Mouse (Mus musculus): Measurements from ENCODE around the gene Nisch. TPM values are rescaled to one million over a fixed set of nuclear protein-coding genes. Genes with fewer than 3 reads are reported as not detected.

Gene Nisch
- polyA plus RNA-seq, 1 experiment: 160 TPM

- TF ChIP-seq CEBPB (IDR thresholded peaks at IDR 0.05; ENCODE audit: low read depth) (no peak), MYOD1 (IDR thresholded peaks at IDR 0.05; ENCODE audit: control insufficient read depth, insufficient read length, low read depth) (no peak), CTCF (IDR thresholded peaks at IDR 0.05; ENCODE audit: control insufficient read depth, insufficient read depth, insufficient read length) (no peak), MAX (IDR thresholded peaks at IDR 0.05) (no peak), USF1 (IDR thresholded peaks at IDR 0.05; ENCODE audit: low read depth) (no peak), FOSL1 (IDR thresholded peaks at IDR 0.05; ENCODE audit: insufficient read depth, low read length, poor library complexity, severe bottlenecking) (no peak), MYOG (IDR thresholded peaks at IDR 0.05; ENCODE audit: control insufficient read depth, extremely low read depth, insufficient read length) (no peak)
- H3ac ChIP-seq (ENCODE audit: control insufficient read depth, insufficient read length, low read depth): no peak overlapping the region
- no peaks in the 10 kb centered on the region for H3K79me2 ChIP-seq (ENCODE audit: control insufficient read depth, insufficient read depth)
- H3K27me3 ChIP-seq (ENCODE audit: control insufficient read depth, insufficient read depth, insufficient read length): no peaks in the 10 kb centered on the region
- no peaks in the 10 kb centered on the region for H3K79me3 ChIP-seq (ENCODE audit: low read depth)
- H3K36me3 ChIP-seq (ENCODE audit: control insufficient read depth, insufficient read depth): no peaks in the 10 kb centered on the region
- no peak overlapping the region for H3K4me3 ChIP-seq (ENCODE audit: insufficient read depth, poor library complexity, severe bottlenecking)
Measured at GRCm38 (mm10) chr14:31244777-31245176, 28.0 kb upstream of the Nisch start.

DNA sequence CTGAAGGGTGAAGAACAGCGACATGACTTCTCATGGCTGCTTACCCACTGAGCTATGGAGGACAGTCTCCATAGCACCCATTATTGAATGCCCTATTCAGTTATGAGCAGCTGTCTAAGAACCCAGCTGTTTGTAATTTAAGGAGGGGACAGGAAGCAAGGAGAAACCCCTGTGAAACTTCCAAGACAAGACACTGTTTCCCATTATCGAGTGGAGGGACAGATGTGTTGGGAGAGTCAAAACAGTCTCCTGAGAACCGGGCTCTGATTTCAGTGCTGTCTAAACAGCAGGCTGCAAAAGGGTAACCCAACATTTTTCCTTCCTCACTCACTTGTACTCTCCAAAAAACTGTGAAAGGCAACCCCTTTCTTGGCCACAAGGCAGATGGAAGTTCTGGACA lies 23.8 kb upstream of the Nisch start:
- H3K79me2 ChIP-seq (ENCODE audit: control insufficient read depth, insufficient read depth): no peaks in the 10 kb centered on the region
- H3K36me3 ChIP-seq (ENCODE audit: control insufficient read depth, insufficient read depth): no peaks in the 10 kb centered on the region
- no peaks in the 10 kb centered on the region for H3K79me3 ChIP-seq (ENCODE audit: low read depth)
- TF ChIP-seq USF1 (IDR thresholded peaks at IDR 0.05; ENCODE audit: low read depth): no peak
- H3K4me3 ChIP-seq (ENCODE audit: insufficient read depth, poor library complexity, severe bottlenecking): no peak overlapping the region
- H3ac ChIP-seq (ENCODE audit: control insufficient read depth, insufficient read length, low read depth): no peak overlapping the region
- H3K27me3 ChIP-seq (ENCODE audit: control insufficient read depth, insufficient read depth, insufficient read length): no peaks in the 10 kb centered on the region

DNA sequence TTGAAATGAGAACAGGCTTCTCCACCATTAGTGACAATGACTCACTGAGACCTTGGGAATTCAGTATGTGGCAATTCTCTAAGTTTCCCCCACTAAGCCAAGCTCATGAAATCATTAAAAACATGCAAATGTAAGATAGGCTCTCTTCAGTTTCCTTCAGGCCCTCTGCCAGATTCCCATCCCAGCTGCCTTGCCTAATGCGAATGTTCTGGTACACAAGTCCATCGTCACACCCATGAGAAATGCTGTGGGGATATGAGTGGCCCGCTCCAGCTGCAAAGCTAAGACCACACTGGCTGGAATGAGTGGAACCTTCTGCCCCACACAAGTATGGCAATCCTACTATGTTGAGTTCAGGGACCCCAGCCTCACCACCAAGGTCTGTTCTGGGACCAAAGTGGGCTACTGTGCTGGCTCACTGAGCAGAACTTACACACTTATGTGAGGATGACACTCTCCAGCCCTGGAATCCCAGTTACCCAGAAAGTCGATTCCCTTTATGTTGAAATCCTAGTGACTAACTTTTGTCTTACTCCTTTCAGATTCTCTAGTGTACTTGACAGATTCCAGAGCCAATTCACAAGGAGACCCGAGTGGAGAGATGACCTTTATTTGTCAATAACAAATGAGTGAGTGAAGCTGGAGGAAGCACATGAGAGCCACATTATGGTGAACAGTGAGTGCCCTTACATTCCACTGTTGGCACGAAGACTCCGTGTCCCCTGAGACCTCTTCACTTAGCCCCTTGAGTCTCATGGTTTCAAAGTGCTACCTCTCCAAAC lies 20.5 kb upstream of the Nisch start:
- Histone ChIP-seq H3K27me3 (ENCODE audit: control insufficient read depth, insufficient read depth, insufficient read length) (no peaks in the 10 kb centered on the region), H3K4me3 (ENCODE audit: insufficient read depth, poor library complexity, severe bottlenecking) (no peak overlapping the region), H3K79me3 (ENCODE audit: low read depth) (no peaks in the 10 kb centered on the region), H3K79me2 (ENCODE audit: control insufficient read depth, insufficient read depth) (no peaks in the 10 kb centered on the region), H3ac (ENCODE audit: control insufficient read depth, insufficient read length, low read depth) (no peak overlapping the region), H3K36me3 (ENCODE audit: control insufficient read depth, insufficient read depth) (no peaks in the 10 kb centered on the region)
- TF ChIP-seq CTCF (IDR thresholded peaks at IDR 0.05; ENCODE audit: control insufficient read depth, insufficient read depth, insufficient read length) (no peak), FOSL1 (IDR thresholded peaks at IDR 0.05; ENCODE audit: insufficient read depth, low read length, poor library complexity, severe bottlenecking) (no peak), MAX (IDR thresholded peaks at IDR 0.05) (no peak), MYOD1 (IDR thresholded peaks at IDR 0.05; ENCODE audit: control insufficient read depth, insufficient read length, low read depth) (no peak)

- Histone ChIP-seq H3K36me3 (ENCODE audit: control insufficient read depth, insufficient read depth) (no peaks in the 10 kb centered on the region), H3ac (ENCODE audit: control insufficient read depth, insufficient read length, low read depth) (no peak overlapping the region), H3K27me3 (ENCODE audit: control insufficient read depth, insufficient read depth, insufficient read length) (peaks cover 16% of the 10 kb centered on the region), H3K79me2 (ENCODE audit: control insufficient read depth, insufficient read depth) (no peaks in the 10 kb centered on the region), H3K4me3 (ENCODE audit: insufficient read depth, poor library complexity, severe bottlenecking) (no peak overlapping the region), H3K79me3 (ENCODE audit: low read depth) (no peaks in the 10 kb centered on the region)
- TF ChIP-seq MYOD1 (IDR thresholded peaks at IDR 0.05; ENCODE audit: control insufficient read depth, insufficient read length, low read depth) (no peak), MAX (IDR thresholded peaks at IDR 0.05) (no peak), MYOG (IDR thresholded peaks at IDR 0.05; ENCODE audit: control insufficient read depth, extremely low read depth, insufficient read length) (no peak), CTCF (IDR thresholded peaks at IDR 0.05; ENCODE audit: control insufficient read depth, insufficient read depth, insufficient read length) (peak; percentile 34), USF1 (IDR thresholded peaks at IDR 0.05; ENCODE audit: low read depth) (no peak)
Measured at GRCm38 (mm10) chr14:31233996-31234591, 17.3 kb upstream of the Nisch start.

DNA sequence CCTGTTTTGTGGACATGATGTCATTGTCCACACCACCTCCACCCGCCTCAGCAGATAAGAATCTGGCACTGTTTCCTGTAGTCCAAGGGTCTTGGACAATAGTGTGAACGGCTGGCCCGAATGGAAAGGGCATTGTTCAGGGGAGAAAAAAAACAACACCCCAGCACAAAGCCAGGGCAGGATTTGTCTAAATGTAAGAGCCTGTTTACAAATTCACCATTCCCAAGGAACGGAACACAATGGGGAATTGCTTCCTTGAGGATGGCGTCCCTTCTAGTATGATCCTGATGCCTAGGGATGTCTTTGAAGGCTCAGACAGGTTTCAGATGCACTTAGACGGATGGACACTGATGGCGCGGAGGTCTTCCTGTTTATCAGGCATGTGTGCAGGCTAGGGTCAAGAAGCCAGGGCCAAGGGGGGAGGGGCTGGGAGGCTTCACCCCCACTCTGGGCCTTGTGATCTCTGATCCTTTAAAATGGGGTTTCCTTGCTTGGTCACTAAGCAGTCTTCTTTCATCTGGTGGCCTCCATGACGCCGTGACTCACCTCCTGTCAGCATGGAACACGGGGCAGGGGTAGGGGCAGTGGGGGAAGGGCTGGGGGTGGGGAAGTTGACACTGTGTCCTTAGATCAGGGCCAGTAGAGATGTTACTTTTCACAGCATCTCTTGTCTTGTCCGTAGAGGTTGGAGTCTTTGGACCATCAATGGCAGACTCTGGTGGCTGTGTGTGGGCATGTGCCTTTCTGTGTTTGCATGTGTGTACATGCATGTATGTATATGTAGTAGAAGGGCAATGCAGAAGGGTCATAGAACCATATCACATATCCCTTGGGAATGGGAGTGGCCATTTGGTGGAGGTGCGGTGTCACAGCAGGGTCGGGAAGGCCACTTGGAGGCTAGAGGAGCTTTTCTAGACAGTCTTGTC lies 16.6 kb upstream of the Nisch start:
- peaks cover 21% of the 10 kb centered on the region for H3K27me3 ChIP-seq (ENCODE audit: control insufficient read depth, insufficient read depth, insufficient read length)
- TF ChIP-seq MYOG (IDR thresholded peaks at IDR 0.05; ENCODE audit: control insufficient read depth, extremely low read depth, insufficient read length): no peak
- no peak for TF ChIP-seq USF1 (IDR thresholded peaks at IDR 0.05; ENCODE audit: low read depth)
- TF ChIP-seq MAX (IDR thresholded peaks at IDR 0.05): no peak
- TF ChIP-seq CEBPB (IDR thresholded peaks at IDR 0.05; ENCODE audit: low read depth): no peak
- no peak for TF ChIP-seq FOSL1 (IDR thresholded peaks at IDR 0.05; ENCODE audit: insufficient read depth, low read length, poor library complexity, severe bottlenecking)
- no peak for TF ChIP-seq CTCF (IDR thresholded peaks at IDR 0.05; ENCODE audit: control insufficient read depth, insufficient read depth, insufficient read length)
- no peak for TF ChIP-seq MYOD1 (IDR thresholded peaks at IDR 0.05; ENCODE audit: control insufficient read depth, insufficient read length, low read depth)
- no peaks in the 10 kb centered on the region for H3K36me3 ChIP-seq (ENCODE audit: control insufficient read depth, insufficient read depth)
- no peaks in the 10 kb centered on the region for H3K79me3 ChIP-seq (ENCODE audit: low read depth)
- H3K4me3 ChIP-seq (ENCODE audit: insufficient read depth, poor library complexity, severe bottlenecking): no peak overlapping the region
- no peak overlapping the region for H3ac ChIP-seq (ENCODE audit: control insufficient read depth, insufficient read length, low read depth)
- no peaks in the 10 kb centered on the region for H3K79me2 ChIP-seq (ENCODE audit: control insufficient read depth, insufficient read depth)
